Mouse (Mus musculus) neutrophil, adult 65 days (primary cell): Measurements from ENCODE around the gene Tmem221. TPM values are rescaled to one million over a fixed set of nuclear protein-coding genes. Genes with fewer than 3 reads are reported as not detected.

Experiments used
- total RNA-seq: library from RNA; stranded (reverse); gene quantifications from 2 replicates; pipeline ENCODE4 v1.2.4, GENCODE M21; 2023

Gene Tmem221
- total RNA-seq: 0.32 TPM in 1 of 2 replicates, not detected in the other

GRCm38 (mm10) chr8:71558071-71558957, at the start of gene Tmem221:
TSS of gene Tmem221 (minus strand) at chr8:71558871.

GRCm38 (mm10) chr8:71597451-71597850, 38.8 kb upstream of the Tmem221 start, which contains the start of gene Fam129c:
TSS of gene Fam129c (plus strand) at chr8:71597648.

GRCm38 (mm10) chr8:71591471-71592373, 33.1 kb upstream of the Tmem221 start, which contains the start of gene Pgls:
TSS of gene Pgls (plus strand) at chr8:71592176.

DNA sequence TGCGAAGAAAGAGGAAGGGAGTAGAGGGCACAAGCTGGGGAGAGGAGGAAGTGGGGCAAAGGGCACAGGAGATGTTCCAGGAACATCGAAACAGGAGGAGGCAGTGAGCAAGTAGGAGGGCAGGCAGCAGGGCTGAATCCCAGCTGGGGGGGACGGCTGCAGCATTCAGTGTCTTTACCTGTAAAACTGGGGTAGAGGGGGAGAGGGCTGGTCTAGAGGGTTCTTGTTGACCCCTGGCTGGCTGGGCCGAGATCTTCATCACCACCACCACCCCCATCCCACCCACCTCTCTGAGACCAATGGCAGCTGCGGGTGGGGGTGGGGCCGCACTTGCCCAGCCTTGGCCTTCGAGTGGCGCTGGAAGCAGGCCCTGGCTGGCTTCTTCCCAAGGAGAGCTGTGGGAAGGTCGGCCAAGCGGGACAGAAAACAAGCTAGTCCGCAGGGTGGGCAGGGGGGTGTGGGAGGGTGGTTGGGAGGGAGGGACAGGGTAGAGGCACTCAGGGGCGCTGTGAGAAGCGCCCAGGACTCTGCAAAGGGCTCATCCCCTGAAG, 9.8 kb upstream of the Tmem221 start, which contains the start of gene Slc27a1:
TSS of gene Slc27a1 (plus strand) at position 496 of the 551 bp plus-strand sequence.

DNA sequence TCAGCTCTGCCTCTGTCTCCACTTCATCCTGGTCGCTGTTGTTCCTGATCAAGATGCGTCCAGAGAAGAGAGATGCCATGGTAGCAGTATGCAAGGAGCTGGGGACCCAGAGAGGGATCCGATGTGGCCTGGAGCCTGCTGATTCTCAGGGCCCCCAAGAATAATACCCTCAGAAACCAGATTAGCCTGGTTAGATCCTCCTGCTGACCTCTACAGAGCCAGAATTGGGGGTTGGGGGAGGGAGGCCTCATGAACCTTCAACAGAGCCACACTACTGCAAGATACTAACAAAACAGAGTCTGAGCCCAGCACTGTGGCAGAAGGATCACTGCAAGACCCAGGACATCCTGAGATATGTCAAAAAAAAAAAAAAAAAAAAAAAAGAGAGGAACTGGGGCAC, 7.8 kb upstream of the Tmem221 start, which contains the start of gene Nxnl1:
TSS of gene Nxnl1 (minus strand) at position 101 of the 400 bp plus-strand sequence.

GRCm38 (mm10) chr8:71542632-71543343, 15.9 kb downstream of the Tmem221 start, which contains the start of gene Mvb12a:
TSS of gene Mvb12a (plus strand) at chr8:71542922.

GRCm38 (mm10) chr8:71537028-71537867, 21.4 kb downstream of the Tmem221 start, which contains the start of gene Bst2:
TSS of gene Bst2 (minus strand) at chr8:71537456.

DNA sequence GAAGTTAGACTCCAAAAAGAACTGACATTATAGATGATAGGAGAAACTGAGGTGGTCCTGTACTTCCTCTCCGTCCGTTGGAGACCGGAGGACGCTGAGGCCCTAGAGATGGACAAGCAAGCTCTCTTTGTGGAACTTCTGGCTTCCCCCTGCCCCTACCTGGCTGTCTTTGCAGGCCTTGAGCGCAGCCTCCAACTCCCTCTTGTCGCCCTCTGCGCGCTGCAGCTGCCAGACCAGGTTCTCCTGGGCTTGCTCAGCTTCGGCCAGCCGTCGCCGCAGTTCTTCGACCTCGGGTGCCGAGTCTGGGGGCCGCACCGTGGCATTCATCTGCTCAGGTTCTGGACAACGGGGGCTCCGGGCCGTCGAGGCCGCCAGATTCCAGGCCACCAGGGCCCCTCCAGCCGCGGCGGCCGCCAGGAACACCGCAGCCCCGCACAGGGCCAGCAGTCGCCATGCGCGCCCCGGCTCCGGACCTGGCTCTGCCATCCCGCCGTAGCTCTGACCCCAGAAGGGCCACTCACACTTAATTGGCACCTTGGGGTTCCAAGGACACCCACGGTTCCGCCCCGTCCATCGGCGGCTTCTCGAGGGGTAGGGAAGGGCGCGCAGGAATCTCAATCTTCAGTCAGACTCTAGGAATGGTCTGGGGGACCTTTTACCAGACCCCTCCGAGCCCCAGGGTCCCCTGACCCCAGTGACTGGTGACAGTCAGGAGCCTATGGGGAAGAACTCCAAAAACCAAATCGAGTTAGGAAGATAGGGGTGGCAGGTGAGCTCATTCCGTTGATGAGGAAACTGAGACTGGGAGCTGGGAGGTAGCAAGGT, 33.2 kb downstream of the Tmem221 start, which contains the start of gene Ccdc194:
TSS of gene Ccdc194 (minus strand) at position 486 of the 825 bp plus-strand sequence.

DNA sequence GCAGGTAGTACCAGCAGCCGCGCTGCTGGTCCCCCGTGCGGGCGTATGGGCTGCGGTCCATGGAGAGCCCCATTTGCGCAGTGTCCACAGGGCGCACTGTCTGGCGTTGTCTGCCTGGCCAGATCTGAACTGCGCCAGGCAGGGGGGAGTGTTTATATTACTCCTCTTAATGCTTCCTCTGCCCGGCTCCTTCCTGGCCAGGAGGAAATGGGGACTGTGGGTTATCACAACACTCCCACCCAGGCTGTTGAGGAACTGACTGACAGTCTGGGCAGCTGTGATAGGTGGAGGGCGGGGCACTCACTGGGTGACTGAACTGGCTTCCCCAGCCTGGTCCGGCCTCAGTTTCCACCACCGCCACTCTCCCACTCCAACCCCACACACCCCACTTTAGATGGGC, 47.0 kb downstream of the Tmem221 start, which contains the start of gene Plvap:
TSS of gene Plvap (minus strand) at position 109 of the 400 bp plus-strand sequence.

Other genes starting within 250 kb of the Tmem221 start
- gene Use1, start 192.0 kb downstream of the Tmem221 start, total RNA-seq: 129 and 136 TPM in 2 replicates
- gene Ocel1, start 187.6 kb downstream of the Tmem221 start, total RNA-seq: 19.2 and 21.5 TPM in 2 replicates
- 8.2 and 8.6 TPM in 2 replicates for gene Nr2f6, start 176.9 kb downstream of the Tmem221 start, total RNA-seq
- gene Ushbp1, start 163.1 kb downstream of the Tmem221 start, total RNA-seq: 0.16 TPM in 1 of 2 replicates, not detected in the other
- gene Babam1, start 162.0 kb downstream of the Tmem221 start, total RNA-seq: 48.3 and 53.8 TPM in 2 replicates
- 11.3 and 13.8 TPM in 2 replicates for gene Ankle1, start 152.9 kb downstream of the Tmem221 start, total RNA-seq
- 3.6 and 5.1 TPM in 2 replicates for gene Abhd8, start 95.2 kb downstream of the Tmem221 start, total RNA-seq
- gene Mrpl34, start 93.9 kb downstream of the Tmem221 start, total RNA-seq: 17.4 and 18.6 TPM in 2 replicates
- gene Dda1, start 89.7 kb downstream of the Tmem221 start, total RNA-seq: 70.0 and 77.1 TPM in 2 replicates
- 3.0 and 3.9 TPM in 2 replicates for gene Ano8, start 72.9 kb downstream of the Tmem221 start, total RNA-seq
- 7.4 and 8.6 TPM in 2 replicates for gene Gtpbp3, start 70.8 kb downstream of the Tmem221 start, total RNA-seq
- gene Plvap, start 47.1 kb downstream of the Tmem221 start, total RNA-seq: 0.47 TPM in 1 of 2 replicates, not detected in the other
- gene Ccdc194, start 33.2 kb downstream of the Tmem221 start, total RNA-seq: not detected in 2 replicates
- 10.9 and 16.2 TPM in 2 replicates for gene Bst2, start 21.4 kb downstream of the Tmem221 start, total RNA-seq
- 27.6 and 31.6 TPM in 2 replicates for gene Mvb12a, start 15.9 kb downstream of the Tmem221 start, total RNA-seq
- not detected in 2 replicates for gene Nxnl1, start 7.7 kb upstream of the Tmem221 start, total RNA-seq
- gene Slc27a1, start 10.0 kb upstream of the Tmem221 start, total RNA-seq: 0.92 and 1.0 TPM in 2 replicates
- 74.4 and 81.6 TPM in 2 replicates for gene Pgls, start 33.3 kb upstream of the Tmem221 start, total RNA-seq
- gene Fam129c, start 38.8 kb upstream of the Tmem221 start, total RNA-seq: 5.7 and 14.9 TPM in 2 replicates
- 41.4 and 44.9 TPM in 2 replicates for gene Colgalt1, start 52.1 kb upstream of the Tmem221 start, total RNA-seq
- gene Unc13a, start 112.9 kb upstream of the Tmem221 start, total RNA-seq: 0.05 TPM in 1 of 2 replicates, not detected in the other
- 13.1 and 17.7 TPM in 2 replicates for gene Jak3, start 117.4 kb upstream of the Tmem221 start, total RNA-seq
- gene Insl3, start 130.3 kb upstream of the Tmem221 start, total RNA-seq: 4.4 and 7.4 TPM in 2 replicates
- 0.16 TPM in 1 of 2 replicates, not detected in the other for gene B3gnt3, start 142.9 kb upstream of the Tmem221 start, total RNA-seq
- 35.1 and 36.3 TPM in 2 replicates for gene Fcho1, start 166.8 kb upstream of the Tmem221 start, total RNA-seq